Mouse (Mus musculus): ENCODE measurements around the gene Hpgd. TPM values are rescaled to one million over a fixed set of nuclear protein-coding genes. Genes with fewer than 3 reads are reported as not detected.

Gene Hpgd
- polyA plus RNA-seq, 1 experiment from 2014 or later = 29.9 TPM

- no peak overlapping the region for H3K4me2 ChIP-seq (ENCODE audit: low read length)
- H3K4me1 ChIP-seq (replicated peaks; ENCODE audit: insufficient read depth, low read length) = no peaks in the 10 kb centered on the region
- no peaks in the 10 kb centered on the region for H3K27me3 ChIP-seq (ENCODE audit: insufficient read depth, low read length)
- ATAC-seq (replicated peaks; ENCODE audit: low FRiP score, low read depth) (no peak), DNase-seq (ENCODE audit: low spot score) (no peak)
- no peaks in the 10 kb centered on the region for H3K9me3 ChIP-seq (replicated peaks; ENCODE audit: low read length)
- no peaks in the 10 kb centered on the region for H3K36me3 ChIP-seq (ENCODE audit: insufficient read depth, low read length)
- no peak for TF ChIP-seq CTCF (IDR thresholded peaks at IDR 0.05; ENCODE audit: low read depth)
- H3K27ac ChIP-seq = no peak overlapping the region
- 30% methylated on average over 8 of the region's 8 CpGs for WGBS
- H3K4me3 ChIP-seq (replicated peaks; ENCODE audit: low read depth, low read length) = no peak overlapping the region
- no peak overlapping the region for H3K9ac ChIP-seq (ENCODE audit: low read depth, low read length)
Measured at GRCm38 (mm10) chr8:56336771-56337170, 42.4 kb downstream of the Hpgd start.

- ATAC-seq (replicated peaks; ENCODE audit: low FRiP score, low read depth) (no peak), DNase-seq (ENCODE audit: low spot score) (peak; percentile 37)
- Histone ChIP-seq H3K4me1 (replicated peaks; ENCODE audit: insufficient read depth, low read length) (no peaks in the 10 kb centered on the region), H3K36me3 (ENCODE audit: insufficient read depth, low read length) (no peaks in the 10 kb centered on the region), H3K9ac (ENCODE audit: low read depth, low read length) (no peak overlapping the region), H3K27me3 (ENCODE audit: insufficient read depth, low read length) (no peaks in the 10 kb centered on the region), H3K4me3 (replicated peaks; ENCODE audit: low read depth, low read length) (no peak overlapping the region), H3K27ac (no peak overlapping the region), H3K4me2 (ENCODE audit: low read length) (no peak overlapping the region), H3K9me3 (replicated peaks; ENCODE audit: low read length) (no peaks in the 10 kb centered on the region)
- WGBS = 64% methylated on average over 6 of the region's 6 CpGs
- no peak for TF ChIP-seq CTCF (IDR thresholded peaks at IDR 0.05; ENCODE audit: low read depth)
Measured at GRCm38 (mm10) chr8:56343505-56343904, 49.1 kb downstream of the Hpgd start.

- DNase-seq (ENCODE audit: low spot score) = peak; percentile 77
- Histone ChIP-seq H3K27me3 (ENCODE audit: insufficient read depth, low read length) (no peaks in the 10 kb centered on the region), H3K27ac (no peak overlapping the region), H3K4me3 (replicated peaks; ENCODE audit: low read depth, low read length) (no peak overlapping the region), H3K36me3 (ENCODE audit: insufficient read depth, low read length) (no peaks in the 10 kb centered on the region), H3K9ac (ENCODE audit: low read depth, low read length) (no peak overlapping the region), H3K4me1 (replicated peaks; ENCODE audit: insufficient read depth, low read length) (no peaks in the 10 kb centered on the region), H3K4me2 (ENCODE audit: low read length) (no peak overlapping the region), H3K9me3 (replicated peaks; ENCODE audit: low read length) (no peaks in the 10 kb centered on the region)
- ATAC-seq (replicated peaks; ENCODE audit: low FRiP score, low read depth) = no peak
- no peak for TF ChIP-seq CTCF (IDR thresholded peaks at IDR 0.05; ENCODE audit: low read depth)
- WGBS = 18% methylated on average over 2 of the region's 2 CpGs
Measured at GRCm38 (mm10) chr8:56343940-56344339, 49.6 kb downstream of the Hpgd start.

GRCm38 (mm10) chr8:56344359-56344758 is 50.0 kb downstream of the Hpgd start:
- Histone ChIP-seq H3K9ac (ENCODE audit: low read depth, low read length) (no peak overlapping the region), H3K4me1 (replicated peaks; ENCODE audit: insufficient read depth, low read length) (no peaks in the 10 kb centered on the region), H3K4me2 (ENCODE audit: low read length) (no peak overlapping the region), H3K4me3 (replicated peaks; ENCODE audit: low read depth, low read length) (no peak overlapping the region), H3K27ac (no peak overlapping the region), H3K9me3 (replicated peaks; ENCODE audit: low read length) (no peaks in the 10 kb centered on the region), H3K27me3 (ENCODE audit: insufficient read depth, low read length) (no peaks in the 10 kb centered on the region), H3K36me3 (ENCODE audit: insufficient read depth, low read length) (no peaks in the 10 kb centered on the region)
- DNase-seq (ENCODE audit: low spot score) = peak; percentile 45
- no peak for ATAC-seq (replicated peaks; ENCODE audit: low FRiP score, low read depth)
- 36% methylated on average over 1 of the region's 1 CpGs for WGBS
- TF ChIP-seq CTCF (IDR thresholded peaks at IDR 0.05; ENCODE audit: low read depth) = no peak

GRCm38 (mm10) chr8:56345641-56346420 is 51.4 kb downstream of the Hpgd start:
- ATAC-seq (replicated peaks; ENCODE audit: low FRiP score, low read depth) (no peak), DNase-seq (ENCODE audit: low spot score) (no peak)
- H3K4me2 ChIP-seq (ENCODE audit: low read length) = no peak overlapping the region
- no peak overlapping the region for H3K9ac ChIP-seq (ENCODE audit: low read depth, low read length)
- WGBS = 87% methylated on average over 5 of the region's 5 CpGs
- no peak for TF ChIP-seq CTCF (IDR thresholded peaks at IDR 0.05; ENCODE audit: low read depth)
- no peaks in the 10 kb centered on the region for H3K27me3 ChIP-seq (ENCODE audit: insufficient read depth, low read length)
- no peak overlapping the region for H3K4me3 ChIP-seq (replicated peaks; ENCODE audit: low read depth, low read length)
- H3K36me3 ChIP-seq (ENCODE audit: insufficient read depth, low read length) = no peaks in the 10 kb centered on the region
- no peak overlapping the region for H3K27ac ChIP-seq
- no peaks in the 10 kb centered on the region for H3K9me3 ChIP-seq (replicated peaks; ENCODE audit: low read length)
- no peaks in the 10 kb centered on the region for H3K4me1 ChIP-seq (replicated peaks; ENCODE audit: insufficient read depth, low read length)

- TF ChIP-seq CTCF (IDR thresholded peaks at IDR 0.05; ENCODE audit: low read depth) = no peak
- DNase-seq (ENCODE audit: low spot score) (no peak), ATAC-seq (replicated peaks; ENCODE audit: low FRiP score, low read depth) (no peak)
- Histone ChIP-seq H3K36me3 (ENCODE audit: insufficient read depth, low read length) (no peaks in the 10 kb centered on the region), H3K9ac (ENCODE audit: low read depth, low read length) (no peak overlapping the region), H3K4me2 (ENCODE audit: low read length) (no peak overlapping the region), H3K4me3 (replicated peaks; ENCODE audit: low read depth, low read length) (no peak overlapping the region), H3K27ac (no peak overlapping the region), H3K9me3 (replicated peaks; ENCODE audit: low read length) (no peaks in the 10 kb centered on the region), H3K27me3 (ENCODE audit: insufficient read depth, low read length) (no peaks in the 10 kb centered on the region), H3K4me1 (replicated peaks; ENCODE audit: insufficient read depth, low read length) (no peaks in the 10 kb centered on the region)
- WGBS = 84% methylated on average over 2 of the region's 2 CpGs
Measured at GRCm38 (mm10) chr8:56363180-56363579, 68.8 kb downstream of the Hpgd start.

All from kidney, postnatal 0 days (tissue).